Mouse (Mus musculus) frontal cortex, postnatal 36 days (tissue): ENCODE data around the gene Ggt6.

Source experiments
- DNase-seq, 2 experiments: peaks; one replicate each; pipeline ENCODE4 v3.0.0; 2022; ENCODE audit warnings: low spot score in 2 of 2

Gene Ggt6

GRCm38 (mm10) chr11:72434963-72435693 is at the start of gene Ggt6:
Ggt6 (plus strand) TSS chr11:72435526.
- no peak for DNase-seq

- no peak for DNase-seq
Measured at GRCm38 (mm10) chr11:72388113-72388529, 47.2 kb upstream of the Ggt6 start.

GRCm38 (mm10) chr11:72389407-72390142 is 45.8 kb upstream of the Ggt6 start:
- DNase-seq: no peak

GRCm38 (mm10) chr11:72391181-72391580 is 44.1 kb upstream of the Ggt6 start:
- DNase-seq: no peak

GRCm38 (mm10) chr11:72393243-72393642 is 42.1 kb upstream of the Ggt6 start:
- DNase-seq: no peak

- no peak for DNase-seq
Measured at GRCm38 (mm10) chr11:72393669-72394068, 41.7 kb upstream of the Ggt6 start.

- no peak for DNase-seq
Measured at GRCm38 (mm10) chr11:72394694-72395093, 40.6 kb upstream of the Ggt6 start.

GRCm38 (mm10) chr11:72395652-72396051 is 39.7 kb upstream of the Ggt6 start:
- no peak for DNase-seq

GRCm38 (mm10) chr11:72396621-72397020 is 38.7 kb upstream of the Ggt6 start:
- no peak for DNase-seq

- DNase-seq: no peak
Measured at GRCm38 (mm10) chr11:72397072-72397471, 38.3 kb upstream of the Ggt6 start.

GRCm38 (mm10) chr11:72397811-72398525 is 37.4 kb upstream of the Ggt6 start:
- DNase-seq: no peak

- no peak for DNase-seq
Measured at GRCm38 (mm10) chr11:72401068-72401467, 34.3 kb upstream of the Ggt6 start.

- DNase-seq: no peak
Measured at GRCm38 (mm10) chr11:72402017-72402416, 33.3 kb upstream of the Ggt6 start.

- no peak for DNase-seq
Measured at GRCm38 (mm10) chr11:72402969-72403368, 32.4 kb upstream of the Ggt6 start.

GRCm38 (mm10) chr11:72405532-72405931 is 29.8 kb upstream of the Ggt6 start:
- DNase-seq: no peak

- DNase-seq: no peak
Measured at GRCm38 (mm10) chr11:72406079-72406675, 29.1 kb upstream of the Ggt6 start.

GRCm38 (mm10) chr11:72407081-72407480 is 28.2 kb upstream of the Ggt6 start:
- no peak for DNase-seq

GRCm38 (mm10) chr11:72407574-72407973 is 27.8 kb upstream of the Ggt6 start:
- DNase-seq: no peak

GRCm38 (mm10) chr11:72408451-72409170 is 26.7 kb upstream of the Ggt6 start:
- DNase-seq: no peak

- DNase-seq: no peak
Measured at GRCm38 (mm10) chr11:72409649-72410385, 25.5 kb upstream of the Ggt6 start.
